Mouse (Mus musculus) left cerebral cortex, postnatal 14 days (tissue): ENCODE results near the gene Hoxa3. TPM values are rescaled to one million over a fixed set of nuclear protein-coding genes. Genes with fewer than 3 reads are reported as not detected.

ENCODE experiments used
- DNase-seq, 2 experiments: peaks; one replicate each; pipeline ENCODE4 v3.0.0; 2021 to 2022; ENCODE audit warnings: low spot score in 2 of 2, mixed read lengths in 1 of 2
- intact Hi-C: fragments of 180-260 bp; cut with DNase I; formaldehyde crosslinking; loops from one replicate; pipeline ENCODE4 v1.15.1; 2025
- microRNA-seq, 2 experiments: library from miRNA; unstranded; fragments of <30 nt; microRNA quantifications; one replicate each; pipeline ENCODE4 v1.2.0; 2022
- total RNA-seq, 2 experiments: library from RNA; stranded (reverse); gene quantifications; 2 replicates each; pipeline ENCODE4 v1.2.3; 2021

Hoxa3 gene
- total RNA-seq, 2 experiments from 2014 or later: not detected

DNA sequence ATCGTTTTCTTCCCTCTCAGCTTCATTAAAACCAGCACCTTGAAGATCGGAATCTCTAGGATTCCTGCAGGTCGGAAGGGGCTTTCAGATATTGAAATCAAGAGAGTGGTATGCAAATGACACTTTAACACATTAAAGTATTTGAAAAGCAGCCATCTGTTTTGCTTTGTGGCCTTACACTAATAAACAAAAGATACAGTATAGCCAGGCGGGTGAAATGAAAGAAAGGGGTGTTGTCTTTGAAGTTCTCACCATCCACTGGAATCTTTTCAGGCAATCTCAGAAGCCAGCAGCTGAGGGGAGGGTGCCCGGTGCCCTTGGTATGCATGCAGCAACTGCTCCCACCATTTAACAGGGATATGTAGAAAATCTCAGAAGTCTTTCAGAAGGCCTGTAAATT lies 59.1 kb downstream of the Hoxa3 start:
- DNase-seq: no peak
- intact Hi-C loops: no loop called here

DNA sequence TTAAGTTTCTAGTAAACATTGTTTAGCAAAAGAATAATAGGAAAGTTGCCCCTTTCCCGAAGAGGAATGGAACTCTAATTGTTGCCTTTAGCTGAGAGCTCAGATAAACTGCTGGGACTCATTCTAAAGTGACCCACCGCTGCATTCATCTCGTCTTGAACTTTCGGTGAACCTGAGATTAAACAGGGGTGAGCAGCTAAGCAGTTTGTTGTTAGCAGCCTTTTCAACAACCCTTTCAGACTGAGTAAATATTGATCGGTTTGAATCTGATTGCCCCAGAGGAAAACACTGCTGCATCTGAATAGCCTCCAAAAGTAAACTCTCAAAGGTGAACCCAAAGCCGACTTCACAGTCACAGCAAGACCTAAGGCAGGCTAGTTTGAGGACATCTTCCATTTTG lies 59.9 kb downstream of the Hoxa3 start:
- intact Hi-C loops: no loop called here
- no peak for DNase-seq

DNA sequence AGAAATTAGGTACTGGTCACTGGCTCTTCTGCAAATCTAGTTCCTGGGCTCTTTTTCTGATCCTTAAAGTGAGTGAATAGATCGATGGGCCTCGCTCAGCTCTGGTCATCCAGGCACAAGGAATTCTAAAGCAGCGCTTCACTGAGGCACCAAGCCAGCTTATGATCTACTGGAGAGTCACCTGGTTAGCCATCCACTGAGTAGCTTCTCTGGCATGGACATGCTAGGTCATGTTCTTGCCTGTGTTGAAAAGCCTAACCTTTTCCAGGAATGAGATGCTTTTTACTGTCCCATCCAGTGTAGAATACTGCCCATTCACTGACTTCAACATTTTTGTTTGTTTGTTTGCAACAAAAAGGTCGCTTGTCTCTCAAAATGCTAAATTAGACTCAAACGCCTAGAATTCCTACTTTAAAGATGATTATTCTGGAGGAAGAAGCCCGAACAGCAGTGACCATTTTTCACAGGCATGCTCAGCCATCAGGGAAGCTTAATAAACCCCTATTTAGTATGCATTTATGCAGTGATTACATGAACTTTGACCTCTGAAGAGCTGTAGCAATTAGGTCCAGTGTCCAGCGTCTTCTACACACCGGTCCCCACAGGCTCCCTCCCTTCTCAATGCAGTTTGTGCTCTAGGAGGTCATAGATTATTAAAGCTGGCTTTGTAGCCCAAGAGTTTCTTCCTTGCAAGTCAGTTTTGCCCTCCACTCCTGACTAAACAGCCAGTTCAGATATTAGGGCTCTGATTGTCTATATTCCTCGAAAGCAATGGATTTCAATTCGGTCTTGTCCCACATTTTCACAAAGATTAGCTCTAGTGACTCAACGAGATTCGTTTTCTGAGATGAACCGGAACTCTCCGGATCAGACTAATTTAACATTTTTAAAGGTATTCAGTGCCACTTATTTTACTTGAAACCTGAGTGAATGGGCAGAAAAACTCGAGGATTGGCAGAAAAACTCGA lies 60.6 kb downstream of the Hoxa3 start:
- no peak for DNase-seq
- intact Hi-C loops: no loop called here

DNA sequence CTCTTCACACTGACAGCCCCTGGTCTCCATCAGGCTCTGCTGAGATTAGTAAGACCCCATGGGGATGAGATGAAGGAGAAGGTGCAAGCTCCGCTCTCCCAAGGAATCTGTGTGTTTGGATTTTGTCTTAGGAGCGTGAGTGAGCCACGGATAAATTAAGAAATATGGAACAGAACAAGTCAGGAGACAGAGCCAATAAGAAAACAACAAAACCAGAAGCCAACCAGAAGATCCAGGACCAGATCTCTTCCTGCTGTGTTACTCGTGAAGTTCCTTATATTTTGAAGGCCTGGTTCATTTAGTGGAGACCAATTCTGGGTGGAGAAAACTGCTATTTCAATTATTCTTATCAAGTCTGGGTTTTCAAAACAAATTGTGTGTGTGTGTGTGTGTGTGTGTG lies 61.6 kb downstream of the Hoxa3 start:
- intact Hi-C loops: no loop called here
- no peak for DNase-seq

DNA sequence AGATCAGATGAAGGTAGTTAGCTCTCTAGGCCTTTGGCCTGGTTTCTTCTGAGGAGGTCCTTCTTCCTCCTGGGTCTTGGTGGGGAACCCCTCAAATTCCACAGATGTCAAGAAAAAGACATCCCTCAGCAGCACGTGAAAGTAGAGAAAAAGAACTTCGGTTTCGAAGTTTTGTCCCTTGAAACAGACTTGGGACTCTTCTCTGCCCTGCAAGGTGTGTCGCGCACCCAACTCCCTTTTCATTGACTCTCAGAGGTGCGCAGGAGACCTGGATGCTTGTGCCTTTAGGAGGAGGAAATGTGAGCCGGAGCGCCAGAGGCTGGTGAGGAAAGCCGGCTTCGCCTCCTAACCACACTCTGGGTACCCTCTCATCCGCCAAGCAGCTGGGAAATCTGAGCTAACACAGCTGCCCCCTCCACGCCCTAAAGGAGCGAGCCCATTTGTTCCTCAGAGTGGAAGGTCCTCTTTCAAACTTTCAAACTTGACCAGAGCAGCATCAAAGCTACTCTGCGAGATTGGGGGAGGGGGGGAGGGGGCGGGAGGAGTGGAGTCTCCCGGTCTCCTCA lies 62.7 kb downstream of the Hoxa3 start:
- DNase-seq: no peak
- intact Hi-C loops: no loop called here

DNA sequence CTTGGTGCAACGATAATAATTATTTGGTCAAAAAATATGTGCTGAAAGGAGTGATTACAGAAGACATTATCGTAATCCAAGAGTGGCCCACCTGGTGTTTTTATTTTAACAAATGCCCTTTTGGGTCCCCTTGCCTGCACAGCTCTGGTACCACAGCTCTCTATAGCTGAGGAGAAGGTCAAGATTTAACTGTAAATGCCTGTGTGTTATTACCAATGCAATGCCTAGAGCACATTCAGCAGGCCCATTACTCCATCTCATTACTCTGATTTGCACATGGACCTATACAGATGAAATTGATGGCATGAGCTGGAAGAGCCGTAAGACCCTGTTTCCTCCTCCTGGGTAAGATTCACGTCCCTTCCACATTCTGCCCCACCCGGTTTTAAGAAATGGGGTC lies 74.0 kb downstream of the Hoxa3 start:
- no peak for DNase-seq
- intact Hi-C loops: no loop called here

DNA sequence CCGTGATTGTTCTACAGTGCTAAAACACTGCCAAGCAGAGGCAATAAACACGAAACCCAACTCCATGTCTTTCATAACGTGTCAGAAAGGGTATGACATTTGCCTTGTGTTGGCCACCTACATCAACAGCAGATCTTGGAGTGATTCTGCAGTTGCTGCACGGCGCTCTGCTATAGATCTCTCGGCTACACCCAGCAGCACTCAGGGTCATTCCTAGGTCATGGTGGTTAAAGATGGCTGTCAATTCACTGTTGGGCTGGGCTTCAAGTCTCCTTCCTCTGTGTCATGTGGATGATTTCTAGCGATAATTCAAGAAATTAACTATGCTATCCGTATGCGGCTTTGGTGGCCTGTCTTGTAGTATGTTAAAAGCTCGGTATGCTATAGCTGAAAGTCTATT lies 74.6 kb downstream of the Hoxa3 start:
- no peak for DNase-seq
- intact Hi-C loops: no loop called here

DNA sequence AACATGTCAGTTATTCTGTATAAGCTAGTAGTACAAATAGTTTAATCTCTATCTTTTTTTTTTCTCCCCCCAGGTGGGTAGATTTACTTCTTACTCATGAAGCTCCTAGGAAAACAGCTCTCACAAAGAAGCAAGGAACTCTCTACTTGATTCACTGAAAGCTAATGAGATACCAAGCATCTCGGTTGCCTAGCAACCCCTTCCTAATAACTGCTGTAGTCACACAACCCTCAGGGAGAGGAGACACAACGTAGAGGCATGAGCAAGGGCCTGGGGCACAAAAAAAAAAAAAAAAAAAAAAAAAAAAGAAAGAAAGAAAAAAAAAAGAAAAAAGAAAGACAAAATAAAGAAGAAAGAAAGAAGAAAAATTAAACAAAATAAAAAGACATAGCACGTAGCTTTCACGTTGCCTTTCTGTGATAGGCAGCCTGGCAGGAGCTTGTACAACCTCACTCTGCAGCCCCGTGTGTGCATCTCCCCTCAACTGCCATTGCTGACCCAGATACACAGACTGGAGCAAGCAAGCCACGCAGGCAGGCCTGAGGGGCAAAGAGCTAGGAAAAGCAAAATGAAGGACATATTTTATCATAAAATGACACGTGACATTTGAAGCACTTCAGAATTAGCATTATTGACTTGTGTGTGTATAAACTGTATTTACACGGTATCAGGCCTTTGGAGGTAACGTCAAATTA lies 75.1 kb downstream of the Hoxa3 start:
- intact Hi-C loops: no loop called here
- DNase-seq: no peak

DNA sequence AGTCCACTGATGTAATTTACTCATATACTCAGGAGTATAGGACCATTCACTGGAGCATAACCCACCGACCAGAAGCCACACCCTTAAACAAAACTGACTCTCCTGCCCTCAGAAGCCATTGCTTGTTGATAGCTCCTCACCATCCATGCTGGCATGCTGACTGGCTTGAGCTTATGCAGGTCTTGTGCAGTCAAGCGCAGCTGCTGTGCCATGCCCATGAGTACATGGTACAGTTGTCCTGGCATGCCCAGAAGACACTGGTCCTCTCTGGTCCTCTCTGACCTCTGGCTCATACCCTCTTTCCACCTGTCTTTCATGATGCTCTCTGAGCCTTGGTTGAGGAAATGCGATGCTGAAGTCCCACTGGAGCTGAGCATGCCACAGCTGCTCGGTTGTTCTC lies 89.5 kb downstream of the Hoxa3 start:
- intact Hi-C loops: no loop called here
- no peak for DNase-seq

DNA sequence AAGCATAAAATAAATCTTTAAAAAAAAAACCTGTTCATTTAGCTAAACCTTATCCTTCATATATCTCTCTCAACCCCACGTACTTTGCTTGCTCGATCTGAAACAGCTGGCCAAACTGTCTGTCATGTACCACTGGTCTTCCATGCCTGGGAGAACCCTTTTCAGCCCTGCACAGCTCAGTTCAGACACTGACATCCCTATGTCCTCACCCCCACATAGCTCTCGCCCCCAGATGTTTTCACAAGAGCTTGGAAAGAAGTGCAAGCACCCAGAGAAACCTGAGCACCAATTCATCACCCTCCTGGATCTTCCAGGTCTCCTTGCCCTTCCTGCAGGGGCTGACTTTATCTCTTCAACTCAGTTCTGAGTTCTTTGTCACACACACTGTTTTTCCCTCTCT lies 92.0 kb downstream of the Hoxa3 start:
- no peak for DNase-seq
- intact Hi-C loops: no loop called here

Small RNA genes within 50 kb of the gene (microRNA-seq; reads per million reads assigned to microRNA genes)
- gene Mir196b: 2.0 to 3.2 reads per million in 2 experiments

Other genes starting within 250 kb of the Hoxa3 start
- 1 to 10 TPM; 6.9 to 7.4 TPM for gene Skap2, start 200.8 kb downstream of the Hoxa3 start, total RNA-seq
- not detected for gene Hoxa1, start 55.0 kb downstream of the Hoxa3 start, total RNA-seq
- not detected for gene Hoxa2, start 48.5 kb downstream of the Hoxa3 start, total RNA-seq
- not detected for gene 5730596B20Rik, start 35.8 kb downstream of the Hoxa3 start, total RNA-seq
- gene Hoxa4, start 21.6 kb downstream of the Hoxa3 start, total RNA-seq: not detected
- gene Hoxa5, start 8.7 kb downstream of the Hoxa3 start, total RNA-seq: not detected
- gene Hoxa6, start 4.6 kb downstream of the Hoxa3 start, total RNA-seq: not detected
- not detected for gene Gm28308, start within 50 bp of the Hoxa3 start, total RNA-seq
- gene Hoxa7, start 8.5 kb upstream of the Hoxa3 start, total RNA-seq: not detected
- not detected for gene Hoxa9, start 17.8 kb upstream of the Hoxa3 start, total RNA-seq
- not detected for gene Hoxa10, start 27.5 kb upstream of the Hoxa3 start, total RNA-seq
- gene Hoxa11, start 32.5 kb upstream of the Hoxa3 start, total RNA-seq: not detected
- gene Hoxa13, start 47.5 kb upstream of the Hoxa3 start, total RNA-seq: not detected
- gene Evx1, start 100.2 kb upstream of the Hoxa3 start, total RNA-seq: not detected